Mouse (Mus musculus): ENCODE measurements around the gene Gcnt7. TPM values are rescaled to one million over a fixed set of nuclear protein-coding genes. Genes with fewer than 3 reads are reported as not detected.

Gene Gcnt7
- not detected for total RNA-seq (2023)

DNA sequence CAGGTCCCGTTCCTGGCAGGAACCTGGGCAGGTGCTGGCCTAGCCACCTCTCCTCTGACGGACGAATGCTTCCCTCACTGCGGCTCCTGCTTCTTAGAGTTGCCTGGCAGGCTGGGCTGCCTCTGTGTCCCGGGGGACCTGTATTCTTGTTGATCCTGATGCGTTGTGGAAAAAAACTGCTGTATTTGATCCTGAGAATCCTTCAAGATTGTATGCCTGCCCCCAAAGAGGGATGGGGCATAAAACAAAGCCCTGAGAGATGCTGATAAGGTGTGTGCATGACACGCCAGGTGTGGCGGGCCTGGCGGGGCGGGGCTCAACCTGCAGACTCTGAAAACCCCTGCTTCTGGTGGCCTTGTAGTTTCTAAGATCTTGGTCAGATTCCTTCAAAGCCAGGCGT lies at the start of gene Gcnt7:
Gene Gcnt7 (minus strand): TSS at position 101 of the 400 bp plus-strand sequence.

DNA sequence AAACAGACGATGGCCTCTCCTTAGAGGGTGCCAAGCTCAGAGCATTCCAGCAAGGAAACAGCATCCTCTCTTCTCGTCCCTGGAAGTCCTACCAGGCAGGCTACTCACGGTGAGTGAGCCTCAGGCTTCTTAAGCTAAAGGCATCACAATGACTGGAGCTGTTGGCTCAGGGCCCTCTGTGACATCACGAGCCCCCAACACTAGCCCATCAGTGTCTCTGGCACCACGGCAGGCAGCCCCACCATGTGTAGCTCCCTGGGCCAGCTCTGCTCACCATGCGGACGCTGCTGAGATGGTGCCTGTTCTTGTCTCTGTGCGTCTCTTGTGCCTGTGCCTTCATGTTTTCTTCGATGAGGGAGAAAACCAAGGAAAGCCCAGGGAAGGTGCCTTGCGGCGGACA lies 13.9 kb upstream of the Gcnt7 start, which contains the start of gene Fam209:
Gene Fam209 (plus strand): TSS at position 203 of the 400 bp plus-strand sequence.

DNA sequence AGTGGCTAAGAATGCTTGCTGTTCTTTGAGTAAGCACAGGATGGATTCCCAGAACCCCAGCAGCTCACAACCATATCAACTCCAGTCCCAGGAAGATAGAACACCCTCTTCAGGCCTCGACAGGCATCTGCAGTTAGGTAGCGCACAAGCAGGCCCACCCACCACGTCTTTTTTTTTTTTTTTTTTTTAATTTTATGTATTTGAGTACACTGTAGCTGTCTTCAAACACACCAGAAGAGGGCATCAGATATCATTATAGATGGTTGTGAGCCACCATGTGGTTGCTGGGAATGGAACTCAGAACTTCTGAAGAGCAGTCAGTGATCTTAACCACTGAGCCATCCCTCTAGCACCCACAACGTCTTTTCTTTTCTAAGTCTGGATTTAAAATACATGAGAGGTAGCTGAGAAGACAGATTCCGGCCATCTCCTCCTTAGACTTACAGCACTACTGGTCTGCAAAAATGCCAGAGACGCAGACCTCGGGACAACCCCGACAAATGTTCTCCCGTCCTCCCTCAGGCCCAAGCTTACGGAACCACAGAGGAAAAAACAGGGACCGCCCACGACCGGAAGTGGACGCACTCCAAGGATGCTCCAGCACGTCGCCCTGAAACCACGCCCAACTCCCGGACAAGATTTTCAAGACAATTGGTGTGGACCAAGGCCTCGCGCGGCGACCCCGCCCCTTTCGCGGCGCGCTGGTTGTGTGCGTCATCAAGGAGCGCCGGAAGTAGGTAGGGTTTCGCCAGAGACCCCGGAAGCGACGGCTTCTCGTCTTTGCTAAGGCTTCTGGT lies 18.4 kb downstream of the Gcnt7 start, which contains the start of gene Rtf2:
Gene Rtf2 (plus strand): TSS at position 714 of the 797 bp plus-strand sequence.

Other genes starting within 250 kb of the Gcnt7 start
- gene Mc3r, start 210.1 kb downstream of the Gcnt7 start, total RNA-seq (2023): not detected
- 1 to 10 TPM; 5.0 to 6.3 TPM for gene Fam210b, start 113.0 kb downstream of the Gcnt7 start, total RNA-seq (2023)
- gene Aurka, start 88.1 kb downstream of the Gcnt7 start, total RNA-seq (2023): 10 to 100 TPM; 56.9 to 61.2 TPM
- 10 to 100 TPM; 21.8 to 22.1 TPM for gene Cstf1, start 87.9 kb downstream of the Gcnt7 start, total RNA-seq (2023)
- gene Cass4, start 64.8 kb downstream of the Gcnt7 start, total RNA-seq (2023): 10 to 100 TPM in 1 of 2 experiments, 1 to 10 TPM in 1; 8.2 to 13.4 TPM
- 100 to 1,000 TPM in 1 of 2 experiments, 10 to 100 TPM in 1; 90.1 to 105 TPM for gene Rtf2, start 18.0 kb downstream of the Gcnt7 start, total RNA-seq (2023)
- 1 to 10 TPM; 1.6 to 4.0 TPM for gene Fam209, start 13.9 kb upstream of the Gcnt7 start, total RNA-seq (2023)
- not detected for gene Tfap2c, start 91.0 kb upstream of the Gcnt7 start, total RNA-seq (2023)